Mouse (Mus musculus): ENCODE data around the gene Cdc42bpa.

DNA sequence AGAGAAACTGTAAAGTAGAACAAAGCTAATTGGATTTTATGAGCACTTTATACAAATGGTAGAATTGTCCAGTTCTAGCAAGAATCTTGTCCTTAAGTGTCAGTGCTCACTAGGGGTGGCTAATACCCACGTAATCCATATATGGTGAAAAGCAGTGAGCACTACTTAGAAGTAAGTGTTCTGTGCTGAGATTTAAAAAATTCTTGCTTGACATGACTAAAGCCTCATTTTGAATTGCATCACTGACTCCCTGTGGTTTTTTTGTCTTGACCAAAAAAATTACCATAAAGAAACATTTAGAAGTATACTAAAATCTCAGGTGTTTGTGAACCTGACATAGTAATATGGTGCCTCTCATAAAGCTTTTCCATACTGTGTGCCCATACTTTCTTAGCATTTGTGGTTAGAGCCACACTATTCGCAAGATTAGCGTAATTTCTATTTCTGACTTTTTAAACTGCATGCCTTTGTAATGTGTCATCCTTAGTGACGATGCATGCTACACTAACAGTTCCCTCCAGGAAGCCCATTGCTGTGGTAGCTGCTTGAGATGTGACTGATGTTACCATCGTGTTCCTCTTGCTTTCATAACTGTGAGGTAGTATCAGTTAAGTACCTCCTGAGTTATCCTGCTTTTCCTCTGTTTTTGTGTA is 9.6 kb downstream of the Cdc42bpa start:
- TF ChIP-seq CTCF (IDR thresholded peaks at IDR 0.05; ENCODE audit: low read depth, low read length) (no peak), POLR2A (IDR thresholded peaks at IDR 0.05; ENCODE audit: borderline replicate concordance, low read depth, low read length) (no peak)
